Mouse (Mus musculus): ENCODE measurements around the gene Sulf2. TPM values are rescaled to one million over a fixed set of nuclear protein-coding genes. Genes with fewer than 3 reads are reported as not detected.

Sulf2 gene
- polyA plus RNA-seq, 1 experiment = 234 TPM

DNA sequence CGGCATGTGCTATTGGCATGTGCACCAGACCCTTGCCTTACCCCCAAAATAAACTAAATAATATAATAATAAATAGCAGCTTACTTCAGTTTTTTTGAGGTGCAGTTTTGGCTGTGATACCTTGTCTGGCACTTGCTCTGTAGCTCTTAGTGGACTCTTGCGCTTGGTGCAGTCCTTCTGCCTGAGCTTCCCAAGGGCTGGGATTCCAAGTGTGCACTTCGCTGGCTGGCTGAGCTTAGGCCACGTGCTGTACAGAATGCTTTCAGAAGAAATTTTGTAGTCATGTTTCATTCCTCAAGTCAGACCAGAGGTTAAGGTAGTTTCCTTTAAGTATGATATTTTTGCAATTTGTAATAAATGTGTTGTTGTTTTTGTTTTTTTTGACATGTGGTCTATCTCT, 115.8 kb downstream of the Sulf2 start:
- Histone ChIP-seq H3K4me3 (ENCODE audit: insufficient read depth, low read length) (no peak overlapping the region), H3K27ac (ENCODE audit: insufficient read depth, low read length) (no peak overlapping the region), H3K4me1 (ENCODE audit: control insufficient read depth, insufficient read depth, low read length) (peaks cover 6% of the 10 kb centered on the region)
- TF ChIP-seq CTCF (IDR thresholded peaks at IDR 0.05; ENCODE audit: borderline replicate concordance, insufficient read depth, low read length) (no peak), POLR2A (IDR thresholded peaks at IDR 0.05; ENCODE audit: low read depth, low read length) (no peak)

DNA sequence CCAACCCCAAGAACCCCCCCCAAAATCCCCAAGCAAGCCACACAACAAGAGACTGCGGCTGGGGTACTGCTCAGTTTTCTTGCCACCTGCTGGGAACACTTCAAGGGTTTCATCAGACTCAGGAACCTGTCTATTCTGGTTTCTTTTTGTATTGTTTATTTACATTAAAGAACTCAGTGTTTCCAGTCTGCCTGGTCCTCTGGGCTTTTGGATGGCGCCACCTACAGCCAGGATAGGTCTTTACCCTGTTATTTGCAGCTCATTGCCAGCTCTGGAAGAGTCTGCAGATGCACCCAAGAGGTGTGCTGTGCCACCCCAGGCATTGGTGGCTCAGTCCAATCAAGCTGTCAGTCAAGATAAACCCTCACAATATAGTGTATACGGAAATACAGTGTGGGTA, 119.7 kb downstream of the Sulf2 start:
- H3K4me1 ChIP-seq (ENCODE audit: control insufficient read depth, insufficient read depth, low read length) = no peaks in the 10 kb centered on the region
- no peak overlapping the region for H3K4me3 ChIP-seq (ENCODE audit: insufficient read depth, low read length)
- no peak overlapping the region for H3K27ac ChIP-seq (ENCODE audit: insufficient read depth, low read length)
- TF ChIP-seq CTCF (IDR thresholded peaks at IDR 0.05; ENCODE audit: borderline replicate concordance, insufficient read depth, low read length) = peak; percentile 31; the same call in 1 of the 2 replicates
- no peak for TF ChIP-seq POLR2A (IDR thresholded peaks at IDR 0.05; ENCODE audit: low read depth, low read length)

DNA sequence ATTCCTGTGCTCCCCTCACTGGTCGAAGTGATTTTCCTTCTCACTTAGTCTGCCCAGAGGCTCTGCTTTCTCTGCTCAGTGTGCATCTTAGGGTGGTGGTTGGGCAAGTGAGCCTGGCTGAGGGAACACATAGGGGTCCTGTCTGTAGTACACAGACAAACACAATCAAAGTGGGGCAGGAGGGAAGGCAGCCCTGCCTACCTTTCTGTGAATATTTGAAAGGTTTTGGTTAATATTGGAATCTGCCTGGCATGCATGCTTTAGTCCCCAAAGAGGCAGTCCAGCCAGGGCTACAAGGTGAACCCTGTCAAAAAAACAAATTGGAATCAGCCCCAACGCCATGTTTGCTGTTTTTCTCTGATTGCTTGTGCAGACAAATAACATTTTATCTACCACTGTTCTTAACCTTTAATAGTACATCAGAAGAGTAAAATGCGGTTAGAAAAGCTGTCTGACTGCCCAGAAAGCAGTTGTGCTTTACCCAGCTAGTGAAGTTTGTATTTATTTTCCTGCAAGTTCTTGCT, 120.4 kb downstream of the Sulf2 start:
- Histone ChIP-seq H3K27ac (ENCODE audit: insufficient read depth, low read length) (no peak overlapping the region), H3K4me1 (ENCODE audit: control insufficient read depth, insufficient read depth, low read length) (no peaks in the 10 kb centered on the region), H3K4me3 (ENCODE audit: insufficient read depth, low read length) (no peak overlapping the region)
- TF ChIP-seq POLR2A (IDR thresholded peaks at IDR 0.05; ENCODE audit: low read depth, low read length) = no peak
- TF ChIP-seq CTCF (IDR thresholded peaks at IDR 0.05; ENCODE audit: borderline replicate concordance, insufficient read depth, low read length) = no peak

DNA sequence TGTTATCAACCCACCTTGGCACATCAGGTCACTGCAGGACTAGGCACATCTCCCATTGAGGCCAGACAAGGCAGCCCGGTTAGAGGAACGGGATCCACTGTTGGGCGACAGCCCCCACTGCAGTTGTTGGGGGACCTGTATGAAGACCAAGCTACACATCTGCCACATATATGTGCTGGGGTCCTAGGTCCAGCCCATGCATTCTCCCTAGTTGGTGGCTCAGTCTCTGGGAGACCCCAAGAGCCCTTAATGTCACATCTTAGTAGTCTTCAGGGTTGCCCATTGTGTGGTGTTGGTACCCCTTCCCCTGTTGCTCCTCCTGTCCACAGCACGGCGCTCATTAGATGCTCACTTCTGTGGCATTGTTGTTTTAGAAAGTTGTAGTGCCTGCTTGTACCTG, 122.8 kb downstream of the Sulf2 start:
- no peak overlapping the region for H3K4me3 ChIP-seq (ENCODE audit: insufficient read depth, low read length)
- TF ChIP-seq POLR2A (IDR thresholded peaks at IDR 0.05; ENCODE audit: low read depth, low read length) (no peak), CTCF (IDR thresholded peaks at IDR 0.05; ENCODE audit: borderline replicate concordance, insufficient read depth, low read length) (no peak)

DNA sequence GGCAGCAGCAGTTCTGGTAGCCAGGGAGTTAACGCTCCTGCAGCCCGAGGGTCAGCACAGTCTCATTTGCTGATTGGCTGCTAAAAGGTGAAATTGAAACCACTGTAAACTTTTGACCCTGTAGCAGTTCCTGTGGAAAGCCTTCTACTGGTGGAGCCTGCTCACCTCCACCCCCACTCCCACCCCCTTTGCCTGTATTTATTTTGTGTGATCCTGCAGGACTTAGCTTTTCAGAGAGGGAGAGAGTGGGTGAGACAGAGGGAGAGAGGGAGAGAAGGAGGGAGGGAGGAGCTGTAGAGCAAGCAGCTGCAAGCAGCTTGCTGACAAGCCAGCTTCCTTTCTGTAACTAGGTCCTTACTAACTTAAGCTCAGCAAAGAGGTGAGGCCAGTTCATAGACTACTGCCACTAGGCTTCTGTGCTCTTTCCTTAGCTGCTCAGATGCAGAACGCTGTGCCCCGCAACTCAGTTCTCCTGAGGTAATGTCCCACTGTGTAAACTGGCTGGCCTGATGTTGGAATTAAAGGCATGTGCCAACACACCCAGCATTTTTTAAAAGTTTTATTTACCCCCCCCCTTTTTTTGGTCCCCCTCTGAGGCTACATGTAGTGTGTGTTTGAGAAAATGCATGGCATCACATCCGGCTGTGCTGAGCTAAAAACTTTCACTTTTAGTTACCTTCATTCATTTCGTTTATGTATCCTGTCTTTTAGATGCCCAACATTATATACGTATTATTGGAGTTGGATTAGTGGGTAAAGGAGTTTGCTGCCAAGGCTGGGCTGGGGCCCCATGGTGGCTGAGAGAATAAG, 124.1 kb downstream of the Sulf2 start:
- Histone ChIP-seq H3K27ac (ENCODE audit: insufficient read depth, low read length) (peak overlapping the region; percentile 53), H3K4me3 (ENCODE audit: insufficient read depth, low read length) (peak overlapping the region; percentile 2), H3K4me1 (ENCODE audit: control insufficient read depth, insufficient read depth, low read length) (peaks cover 2% of the 10 kb centered on the region; the same call in 1 of the 2 replicates)
- TF ChIP-seq CTCF (IDR thresholded peaks at IDR 0.05; ENCODE audit: borderline replicate concordance, insufficient read depth, low read length) (no peak), POLR2A (IDR thresholded peaks at IDR 0.05; ENCODE audit: low read depth, low read length) (peak; percentile 72)

More for the DNA sequence above, 122.8 kb downstream of the Sulf2 start:
- peaks cover 2% of the 10 kb centered on the region; the same call in 1 of the 2 replicates for H3K4me1 ChIP-seq (ENCODE audit: control insufficient read depth, insufficient read depth, low read length)
- H3K27ac ChIP-seq (ENCODE audit: insufficient read depth, low read length) = no peak overlapping the region

DNA sequence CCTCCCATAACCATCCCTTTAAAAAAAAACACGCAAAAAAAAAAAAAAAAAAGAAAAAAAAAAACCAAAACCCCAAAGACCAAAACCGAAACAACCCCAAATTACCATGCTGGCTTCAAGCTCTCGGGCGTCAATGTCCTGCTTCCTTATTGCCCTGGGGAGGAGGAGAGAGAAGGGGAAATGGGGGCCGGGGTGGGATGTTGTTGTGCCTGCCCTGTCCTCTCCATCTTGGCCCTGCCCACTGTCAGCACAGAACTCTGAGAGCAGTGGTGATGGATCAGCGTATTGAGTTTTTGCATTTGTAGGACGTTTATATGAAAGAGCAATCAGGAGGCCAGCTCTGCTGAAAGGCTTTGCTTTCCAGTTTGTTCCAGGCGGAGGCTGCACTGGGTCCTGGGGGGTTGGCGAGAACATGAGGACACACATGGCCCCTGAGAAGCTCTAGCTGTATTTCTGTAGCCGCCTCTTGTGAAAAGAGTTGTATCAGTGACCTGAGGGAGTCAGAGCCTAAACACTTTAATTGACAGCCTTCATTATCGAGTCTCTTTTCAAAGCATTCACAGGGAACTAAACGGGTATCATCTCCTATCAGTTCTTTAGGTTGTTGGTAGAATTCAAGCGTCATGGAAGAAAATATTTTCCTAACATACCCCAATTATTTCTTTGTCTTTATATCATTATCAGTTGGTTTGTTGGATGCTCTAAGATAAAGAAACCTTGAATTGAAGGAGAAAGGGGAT, 125.0 kb downstream of the Sulf2 start:
- Histone ChIP-seq H3K4me1 (ENCODE audit: control insufficient read depth, insufficient read depth, low read length) (peaks cover 2% of the 10 kb centered on the region; the same call in 1 of the 2 replicates), H3K4me3 (ENCODE audit: insufficient read depth, low read length) (peak overlapping the region; percentile 21), H3K27ac (ENCODE audit: insufficient read depth, low read length) (peak overlapping the region; percentile 54)
- no peak for TF ChIP-seq POLR2A (IDR thresholded peaks at IDR 0.05; ENCODE audit: low read depth, low read length)
- TF ChIP-seq CTCF (IDR thresholded peaks at IDR 0.05; ENCODE audit: borderline replicate concordance, insufficient read depth, low read length) = no peak

DNA sequence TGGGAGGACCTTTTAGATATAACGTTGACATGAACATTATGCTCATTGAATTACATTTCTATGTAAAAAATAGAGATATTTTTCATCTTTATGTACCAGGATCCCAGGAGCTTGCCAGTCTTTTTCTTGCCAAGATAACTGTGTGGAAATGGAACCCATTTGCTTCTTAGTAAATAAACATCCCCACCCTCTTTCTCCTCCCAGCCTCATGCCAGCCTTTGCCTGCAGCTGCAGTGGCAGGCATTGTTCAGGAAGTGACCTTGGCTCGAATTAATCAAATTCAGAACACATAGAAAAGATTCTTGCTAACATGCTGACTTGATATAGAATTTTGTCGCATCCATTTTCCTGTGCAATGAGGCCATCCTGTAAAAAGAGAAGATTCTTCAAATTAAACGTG, 126.2 kb downstream of the Sulf2 start:
- Histone ChIP-seq H3K27ac (ENCODE audit: insufficient read depth, low read length) (no peak overlapping the region), H3K4me3 (ENCODE audit: insufficient read depth, low read length) (no peak overlapping the region), H3K4me1 (ENCODE audit: control insufficient read depth, insufficient read depth, low read length) (peaks cover 2% of the 10 kb centered on the region; the same call in 1 of the 2 replicates)
- TF ChIP-seq POLR2A (IDR thresholded peaks at IDR 0.05; ENCODE audit: low read depth, low read length) (no peak), CTCF (IDR thresholded peaks at IDR 0.05; ENCODE audit: borderline replicate concordance, insufficient read depth, low read length) (no peak)

DNA sequence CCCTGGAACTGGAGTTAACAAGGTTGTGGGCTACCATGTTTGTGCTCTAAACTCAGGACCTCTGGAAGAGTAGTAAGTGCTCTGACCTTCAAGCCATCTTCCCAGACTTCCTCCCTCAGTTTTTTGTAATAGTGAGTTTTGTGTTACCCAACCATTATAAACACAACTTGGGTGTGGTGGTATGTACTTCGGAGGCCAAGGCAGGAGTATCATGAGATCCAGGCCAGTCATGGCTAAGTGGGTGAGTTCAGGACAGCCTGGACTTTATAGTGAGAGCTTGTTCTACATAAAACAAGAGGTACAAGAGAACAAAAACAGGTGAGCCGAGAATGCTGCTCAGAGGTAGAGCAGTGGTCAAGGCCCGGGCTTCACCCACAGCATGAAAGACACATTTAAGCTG, 127.6 kb downstream of the Sulf2 start:
- H3K4me1 ChIP-seq (ENCODE audit: control insufficient read depth, insufficient read depth, low read length) = peaks cover 2% of the 10 kb centered on the region; the same call in 1 of the 2 replicates
- TF ChIP-seq CTCF (IDR thresholded peaks at IDR 0.05; ENCODE audit: borderline replicate concordance, insufficient read depth, low read length) (no peak), POLR2A (IDR thresholded peaks at IDR 0.05; ENCODE audit: low read depth, low read length) (no peak)
- no peak overlapping the region for H3K27ac ChIP-seq (ENCODE audit: insufficient read depth, low read length)
- H3K4me3 ChIP-seq (ENCODE audit: insufficient read depth, low read length) = no peak overlapping the region

DNA sequence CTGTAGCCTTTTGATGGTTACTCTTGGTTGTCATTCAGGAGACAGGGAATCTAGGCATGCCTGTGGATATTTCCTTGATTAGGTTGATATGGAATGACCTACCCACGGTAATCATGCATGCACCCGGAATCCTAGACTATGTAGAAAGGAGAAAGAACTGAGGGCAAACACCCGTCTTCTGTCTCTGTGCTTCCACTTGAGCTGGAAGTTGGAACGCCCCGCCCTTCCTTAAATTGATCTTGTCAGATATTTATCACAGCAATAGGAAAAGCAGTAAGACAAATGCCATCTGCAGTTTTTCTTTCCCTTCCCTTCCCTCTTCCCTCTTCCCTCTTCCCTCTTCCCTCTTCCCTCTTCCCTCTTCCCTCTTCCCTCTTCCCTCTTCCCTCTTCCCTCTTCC, 129.5 kb downstream of the Sulf2 start:
- TF ChIP-seq POLR2A (IDR thresholded peaks at IDR 0.05; ENCODE audit: low read depth, low read length) = no peak
- TF ChIP-seq CTCF (IDR thresholded peaks at IDR 0.05; ENCODE audit: borderline replicate concordance, insufficient read depth, low read length) = no peak
- no peak overlapping the region for H3K27ac ChIP-seq (ENCODE audit: insufficient read depth, low read length)
- no peak overlapping the region for H3K4me3 ChIP-seq (ENCODE audit: insufficient read depth, low read length)
- peaks cover 7% of the 10 kb centered on the region for H3K4me1 ChIP-seq (ENCODE audit: control insufficient read depth, insufficient read depth, low read length)
